Mouse (Mus musculus) spleen, adult 2 months (tissue): ENCODE results near the gene Ttc39d.

Source experiments
- CTCF ChIP-seq: fragments of 200-500 bp; IDR thresholded peaks from 2 replicates; pipeline ENCODE4 v1.5.1; 2011; ENCODE audit warnings: mild to moderate bottlenecking, inconsistent platforms; ENCODE audit not compliant: insufficient read depth, insufficient read length, insufficient replicate concordance; ENCODE audit errors: extremely low read depth
- POLR2A ChIP-seq: fragments of 200-500 bp; IDR thresholded peaks from 2 replicates; pipeline ENCODE4 v1.6.1; 2011; ENCODE audit warnings: low read depth, low read length, inconsistent platforms

DNA sequence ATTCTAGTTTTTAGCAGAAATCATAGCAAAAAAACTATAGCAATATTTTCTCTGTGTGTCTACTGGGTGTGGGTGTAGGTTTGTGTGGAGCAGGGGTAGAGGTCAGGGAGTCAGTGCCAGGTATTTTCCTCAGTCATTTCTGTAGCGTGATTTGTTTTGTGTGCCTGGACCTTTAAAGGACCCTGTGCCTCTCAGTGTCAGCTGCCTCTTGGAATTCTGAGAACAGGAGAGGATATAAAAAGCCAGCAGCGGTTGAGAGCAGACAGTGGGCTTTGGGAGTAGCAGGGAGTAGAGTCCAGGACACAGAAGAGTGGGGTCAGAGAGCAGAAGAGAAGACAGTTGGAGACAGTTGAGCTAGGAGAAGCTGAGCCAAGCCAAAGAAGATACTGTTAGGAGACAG is 12.9 kb downstream of the Ttc39d start:
- TF ChIP-seq CTCF (no peak), POLR2A (no peak)
